Mouse (Mus musculus) hindlimb bud, embryonic 11.5 days (tissue): Measurements from ENCODE around the gene Tor1aip1.
A peak's percentile ranks its signal among the peaks of the same experiment; 100 is the strongest.

ENCODE experiments used
- DNase-seq: peaks from one replicate; pipeline ENCODE4 v3.0.0-alpha.2; 2012; ENCODE audit warnings: low read depth, low spot score; ENCODE audit errors: extremely low spot score

The Tor1aip1 gene

DNA sequence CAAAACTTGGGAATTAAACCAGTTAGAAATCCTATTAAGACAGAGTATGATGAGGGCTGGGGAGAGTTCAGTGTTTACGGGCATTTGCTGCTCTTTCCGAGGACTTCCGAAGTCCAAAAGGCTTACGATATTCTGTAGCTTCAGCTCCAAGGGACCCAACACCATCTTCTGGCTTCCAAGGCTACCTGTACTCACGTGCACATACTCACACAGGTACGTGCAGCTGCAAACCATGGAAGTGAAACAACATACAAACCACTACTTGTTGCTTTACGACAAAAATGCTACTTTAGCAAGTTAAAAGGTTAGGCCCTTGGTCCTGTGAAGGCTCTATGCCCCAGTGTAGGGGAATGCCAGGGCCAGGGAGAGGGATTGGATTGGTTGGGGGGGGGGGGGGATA, 2.4 kb downstream of the Tor1aip1 start:
- no peak for DNase-seq

DNA sequence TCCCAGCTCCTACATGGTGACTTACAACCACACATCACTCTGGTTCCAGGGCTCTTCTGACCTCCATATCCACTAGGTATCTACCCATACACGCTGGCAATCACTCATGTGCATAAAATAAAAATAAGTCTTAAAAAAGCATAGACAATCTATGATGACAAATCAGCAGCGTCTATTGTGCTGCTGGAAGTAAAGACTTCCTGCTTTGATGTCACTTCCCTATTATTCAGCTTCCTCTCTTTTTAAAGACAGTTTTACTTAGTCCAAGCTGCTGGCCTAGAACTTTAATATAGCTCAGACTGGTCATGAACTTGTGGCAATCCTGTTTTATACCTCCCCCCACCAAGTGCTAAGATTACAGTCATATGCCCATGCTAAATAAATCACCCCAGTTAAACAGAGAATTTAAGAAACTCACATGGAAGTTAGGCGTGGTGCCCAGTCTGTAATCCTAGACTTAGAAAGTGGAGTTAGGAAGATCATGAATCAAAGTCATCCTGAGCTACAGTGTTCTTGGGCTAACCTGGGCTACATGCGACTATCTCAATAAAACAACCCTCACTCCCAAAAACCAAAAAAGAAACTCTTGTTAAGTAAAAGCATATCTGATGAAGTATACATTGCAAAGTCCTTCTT, 7.8 kb downstream of the Tor1aip1 start:
- no peak for DNase-seq

DNA sequence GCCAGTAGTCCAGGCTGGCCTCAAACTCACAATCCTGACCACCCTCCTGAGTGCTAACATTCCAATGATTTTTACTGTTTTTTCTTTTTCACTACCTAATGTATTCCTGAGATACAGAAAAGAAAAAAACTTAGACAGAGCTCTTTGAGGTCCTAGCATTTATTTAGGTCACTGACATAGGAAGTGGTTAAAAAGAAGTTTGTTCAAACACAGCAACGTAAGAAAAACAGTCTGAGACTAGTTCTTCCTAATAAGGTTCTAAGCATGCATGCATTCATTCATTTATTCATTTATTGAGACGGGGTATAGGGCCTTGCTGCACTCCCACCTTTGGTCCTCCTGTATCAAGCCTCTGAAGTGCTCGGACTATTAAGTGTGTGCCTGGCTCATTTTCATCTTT, 8.4 kb downstream of the Tor1aip1 start:
- no peak for DNase-seq

DNA sequence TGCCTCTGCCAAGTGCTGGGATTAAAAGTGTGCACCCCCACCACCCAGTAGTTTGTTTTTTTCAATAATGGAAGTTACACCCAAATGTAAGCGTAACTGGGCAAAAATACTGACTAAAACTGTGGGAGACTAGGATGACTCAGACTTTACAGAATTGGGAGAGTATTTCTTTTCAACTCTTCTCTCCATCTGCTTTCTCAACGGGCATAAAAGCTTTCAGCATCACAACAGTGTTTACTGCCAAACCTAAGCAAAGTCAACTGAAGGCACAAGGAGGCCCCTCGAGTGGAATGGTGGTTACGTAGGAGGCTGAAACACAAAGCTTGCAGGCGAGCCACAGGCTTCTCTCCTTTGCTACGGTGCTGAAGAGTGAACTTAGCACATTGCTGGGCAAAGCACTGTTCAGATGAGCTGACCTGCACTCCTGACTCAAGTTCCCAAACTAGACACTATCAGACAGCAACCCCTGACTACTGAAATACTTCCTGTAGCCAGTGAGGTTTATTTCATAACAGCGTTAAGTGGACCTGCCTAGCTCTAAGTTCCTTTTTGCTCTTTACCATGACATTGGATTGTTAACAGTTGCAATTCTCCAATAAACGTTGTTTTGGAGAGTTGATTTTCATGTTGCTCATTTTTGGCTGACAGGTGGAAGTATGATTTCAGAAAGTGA, 11.3 kb downstream of the Tor1aip1 start:
- DNase-seq = no peak

DNA sequence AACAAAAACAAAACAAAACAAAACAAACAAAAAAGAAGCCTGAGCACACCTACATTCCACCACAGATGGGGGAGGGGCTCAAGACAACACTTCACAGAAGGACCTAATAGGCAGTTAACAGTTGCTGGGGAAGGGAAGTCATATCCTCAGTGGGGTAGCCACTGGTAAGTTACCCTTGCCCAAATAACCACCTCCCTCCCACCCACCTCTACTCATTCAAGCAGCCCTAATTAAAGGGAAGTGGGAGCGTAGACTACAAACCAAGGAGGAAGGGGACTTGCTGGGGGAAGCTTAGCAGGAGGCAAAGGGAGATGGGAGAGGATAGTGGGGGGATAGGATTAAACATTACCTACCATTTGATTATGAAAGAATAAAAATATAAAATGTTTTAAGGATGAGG, 15.9 kb downstream of the Tor1aip1 start:
- DNase-seq = no peak

- DNase-seq = no peak
These were observed 16.5 kb downstream of the Tor1aip1 start for GRCm38 (mm10) chr1:156019800-156020199.

DNA sequence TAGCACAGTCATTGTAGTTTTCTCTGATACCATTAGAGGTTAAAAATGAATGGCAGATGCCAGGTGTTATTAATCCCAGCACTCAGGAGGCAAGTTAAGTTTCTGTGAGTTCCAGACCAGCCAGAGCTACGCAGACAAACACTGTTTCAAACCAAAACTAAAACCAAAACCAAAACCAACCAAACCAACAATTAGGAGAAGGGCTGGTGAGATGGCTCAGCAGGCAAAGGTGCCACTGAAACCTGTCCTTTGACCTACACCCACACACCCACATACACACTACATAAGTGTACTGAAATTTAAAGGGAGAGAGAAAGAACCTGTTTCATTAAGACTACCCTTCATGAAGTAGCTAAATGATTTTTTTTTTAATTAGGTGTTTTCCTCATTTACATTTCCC, 27.3 kb downstream of the Tor1aip1 start:
- DNase-seq = no peak

DNA sequence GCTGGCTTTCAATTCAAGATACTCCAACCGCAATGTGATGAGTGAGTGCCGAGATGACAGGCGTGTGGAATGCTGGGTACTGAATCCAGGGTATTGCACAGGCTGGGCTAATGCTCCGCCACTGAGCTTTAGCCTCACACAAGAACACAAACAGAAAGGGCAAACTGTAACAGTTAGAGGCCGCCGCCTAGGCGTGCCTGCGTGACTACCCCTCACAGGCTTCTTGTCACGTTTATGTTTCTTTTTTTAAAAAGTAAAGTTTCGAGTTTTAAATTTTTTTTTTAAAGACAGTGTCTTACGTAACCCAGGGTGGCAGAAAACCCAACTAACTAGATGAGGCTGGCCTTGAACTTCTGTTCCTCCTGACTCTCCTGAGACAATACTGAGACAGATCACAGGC, 30.4 kb downstream of the Tor1aip1 start:
- DNase-seq = no peak

- DNase-seq = no peak
These were observed 32.9 kb downstream of the Tor1aip1 start for GRCm38 (mm10) chr1:156003201-156003935.

- DNase-seq = no peak
These were observed 33.9 kb downstream of the Tor1aip1 start for GRCm38 (mm10) chr1:156002366-156002765.

GRCm38 (mm10) chr1:155995612-155996011, 40.7 kb downstream of the Tor1aip1 start:
- DNase-seq = no peak

GRCm38 (mm10) chr1:155994524-155994923, 41.8 kb downstream of the Tor1aip1 start:
- DNase-seq = no peak

GRCm38 (mm10) chr1:155990391-155990790, 45.9 kb downstream of the Tor1aip1 start:
- no peak for DNase-seq

DNA sequence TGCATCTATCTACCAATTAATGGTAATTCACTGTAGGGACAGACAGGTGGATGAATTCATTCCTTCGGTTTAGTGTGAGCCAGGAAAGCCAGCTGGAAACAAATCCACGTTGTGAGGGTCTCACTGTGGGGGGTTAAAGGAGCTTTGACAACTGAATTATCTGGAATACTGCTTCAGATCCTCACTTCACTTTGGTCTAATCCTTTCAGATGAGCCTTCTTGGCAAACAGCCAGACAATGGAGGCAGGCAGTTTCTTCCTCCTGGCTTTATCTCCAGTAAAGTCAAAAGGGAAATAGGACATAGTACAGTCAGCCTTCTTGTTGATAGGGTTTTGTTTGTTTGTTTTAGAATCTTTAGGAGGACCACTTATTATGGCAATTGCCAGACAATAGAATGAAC, 46.9 kb downstream of the Tor1aip1 start:
- DNase-seq = no peak

GRCm38 (mm10) chr1:155987625-155988024, 48.7 kb downstream of the Tor1aip1 start:
- no peak for DNase-seq

DNA sequence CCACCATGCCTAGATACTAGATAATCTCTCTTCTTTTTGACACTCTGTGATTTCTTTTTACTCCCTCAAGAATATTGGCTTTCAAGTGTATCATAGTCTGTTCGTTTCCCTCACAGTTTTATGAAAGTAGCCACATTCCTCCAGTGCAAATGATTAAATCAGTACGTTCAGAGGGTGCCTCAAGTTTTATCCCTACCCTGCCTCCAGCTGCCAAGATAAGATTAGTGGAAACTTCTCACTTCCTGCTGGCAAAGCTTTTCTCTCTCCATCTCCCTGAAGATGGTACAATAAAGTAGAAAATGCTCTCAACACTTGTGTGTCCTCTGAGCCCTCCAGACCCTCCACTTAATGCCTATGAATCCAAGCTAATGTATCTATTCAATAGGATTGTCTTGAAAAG, 61.3 kb downstream of the Tor1aip1 start:
- no peak for DNase-seq

DNA sequence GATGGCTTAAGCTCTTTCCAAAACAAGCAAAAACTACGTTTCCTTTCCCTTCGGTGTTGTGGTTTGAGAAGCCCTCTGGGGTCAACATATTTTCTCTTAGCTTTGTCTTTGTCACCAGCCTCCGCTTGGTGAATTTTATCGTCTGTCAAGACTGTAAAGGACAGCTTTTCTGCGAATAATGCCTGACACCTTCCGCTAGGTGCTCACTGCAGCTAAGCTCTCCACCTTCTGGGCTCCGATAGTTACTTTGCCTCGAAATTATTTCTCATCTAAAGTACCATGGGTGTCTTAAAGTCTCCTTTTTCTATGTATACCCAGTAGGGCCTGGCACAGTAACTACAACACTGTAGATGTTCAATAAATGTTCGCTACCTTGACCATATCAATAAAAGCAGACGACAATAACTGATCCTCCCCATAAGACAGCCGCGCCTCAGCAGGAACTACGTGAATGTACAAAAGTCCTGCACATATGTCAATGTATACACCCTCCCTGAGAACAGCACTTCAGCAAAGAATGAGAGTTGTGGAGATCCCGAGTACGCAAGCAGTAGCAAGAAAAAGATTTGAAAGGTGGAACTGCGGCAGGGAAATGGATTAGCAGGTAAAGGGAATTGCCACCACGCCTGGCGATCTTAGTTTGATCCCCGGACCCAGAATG, 62.4 kb downstream of the Tor1aip1 start:
- no peak for DNase-seq

DNA sequence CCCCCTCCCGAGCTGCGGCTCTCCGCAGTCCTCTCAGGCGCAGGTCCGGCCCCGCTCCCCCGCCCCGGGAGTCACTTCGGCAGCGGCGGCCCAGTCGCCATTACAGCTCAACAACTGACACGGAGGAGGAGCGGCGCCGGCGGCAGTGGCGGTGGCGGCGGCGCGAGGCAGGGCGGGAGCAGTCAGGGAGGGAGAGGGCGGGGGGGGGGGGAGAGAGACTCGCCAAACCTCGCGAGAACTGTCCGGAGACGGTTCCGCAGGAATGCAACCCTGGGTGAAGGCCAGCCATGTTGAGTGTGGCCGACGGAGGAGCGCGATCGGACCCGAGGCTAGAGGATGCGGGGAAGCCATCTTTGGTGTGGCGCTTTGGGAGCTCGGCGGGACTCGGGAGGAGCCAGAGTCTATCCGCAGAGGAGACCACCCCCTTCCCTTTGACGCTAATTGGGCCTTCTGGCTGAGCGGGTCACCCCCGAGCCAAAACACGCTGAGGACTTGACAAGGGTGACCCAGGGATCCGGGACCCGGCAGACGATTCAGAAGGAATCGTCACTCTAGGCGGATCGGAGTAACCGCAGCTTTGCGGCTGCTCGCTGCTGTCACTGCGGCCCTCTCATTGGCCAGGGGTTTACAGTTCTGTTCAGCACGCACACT, 63.1 kb downstream of the Tor1aip1 start, which contains the start of gene Cep350:
Cep350 (minus strand) TSS at position 188 of the 651 bp plus-strand sequence.
- DNase-seq = peak; percentile 89

- DNase-seq = no peak
These were observed 63.9 kb downstream of the Tor1aip1 start for GRCm38 (mm10) chr1:155972146-155973067.
